Mouse (Mus musculus): ENCODE data around the gene Kars. TPM values are rescaled to one million over a fixed set of nuclear protein-coding genes. Genes with fewer than 3 reads are reported as not detected.

Gene Kars
- total RNA-seq, 4 experiments from 2014 or later: 101 to 113 (median 106) TPM

Other genes starting within 250 kb of the Kars start
- gene Cfdp1, start 157.0 kb downstream of the Kars start, total RNA-seq (2022): 10 to 100 TPM; 65.3 to 81.8 (median 72.3) TPM
- 1 to 10 TPM; 6.4 to 9.1 (median 8.5) TPM for gene Tmem170, start 134.6 kb downstream of the Kars start, total RNA-seq (2022)
- gene Chst5, start 100.9 kb downstream of the Kars start, total RNA-seq (2022): not detected
- gene Tmem231, start 77.4 kb downstream of the Kars start, total RNA-seq (2022): 10 to 100 TPM in 2 of 4 experiments, 1 to 10 TPM in 2; 6.3 to 12.4 (median 9.5) TPM
- 100 to 1,000 TPM; 168 to 223 (median 188) TPM for gene Gabarapl2, start 70.6 kb downstream of the Kars start, total RNA-seq (2022)
- 1 to 10 TPM; 4.4 to 6.1 (median 5.6) TPM for gene Adat1, start 19.0 kb downstream of the Kars start, total RNA-seq (2022)
- gene Terf2ip, start 75 bp upstream of the Kars start, total RNA-seq (2022): 10 to 100 TPM; 23.5 to 26.6 (median 24.4) TPM
- under 1 TPM in 2 of 4 experiments, not detected in 2; 0.25 to 0.46 TPM for gene Gm6793, start 3.7 kb upstream of the Kars start, total RNA-seq (2022)